Mouse (Mus musculus) embryonic fibroblast, embryonic 13.5 days (primary cell): ENCODE measurements around the gene Itga3.

ENCODE experiments used
- CTCF ChIP-seq: IDR thresholded peaks from 2 replicates; pipeline ENCODE4 v1.5.1; 2011; ENCODE audit warnings: mild to moderate bottlenecking, control low read depth, low read length, moderate library complexity, borderline replicate concordance; ENCODE audit not compliant: insufficient read depth
- POLR2A ChIP-seq: IDR thresholded peaks from 2 replicates; pipeline ENCODE4 v1.6.1; 2011; ENCODE audit warnings: low read depth, mild to moderate bottlenecking, control low read depth, low read length, moderate library complexity

DNA sequence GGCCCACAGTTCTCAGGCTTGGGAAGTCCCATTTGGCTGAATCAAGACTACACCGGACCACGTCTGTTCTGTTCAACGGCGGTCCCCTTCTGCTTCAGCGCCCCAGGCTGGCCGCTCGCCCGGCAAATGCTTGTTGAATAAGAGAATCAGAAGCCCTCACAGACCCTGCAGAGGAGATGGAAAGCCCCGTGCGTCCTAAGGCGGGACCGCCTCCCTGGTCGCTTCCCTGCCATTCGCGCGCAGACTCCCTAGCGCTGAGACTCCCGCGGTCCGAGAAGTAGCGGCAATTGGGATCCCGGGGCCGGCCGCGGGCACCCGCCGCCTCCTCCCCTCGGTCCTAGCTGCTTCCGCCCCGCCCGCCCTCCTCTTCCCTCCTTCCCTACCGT lies 67.0 kb downstream of the Itga3 start, which contains the start of gene Samd14:
- TF ChIP-seq CTCF (no peak), POLR2A (peak; percentile 41)
